Mouse (Mus musculus) mesoderm, embryonic 11.5 days (tissue): ENCODE measurements around the gene Atf7.

Source experiments
- DNase-seq: peaks from one replicate; pipeline ENCODE4 v3.0.0-alpha.2; 2012; ENCODE audit warnings: low read depth, low spot score

The Atf7 gene

GRCm38 (mm10) chr15:102499851-102500250 is 125.4 kb downstream of the Atf7 start:
- DNase-seq: no peak

- no peak for DNase-seq
These were observed 125.9 kb downstream of the Atf7 start for GRCm38 (mm10) chr15:102499370-102499769.

- DNase-seq: no peak
These were observed 126.9 kb downstream of the Atf7 start for GRCm38 (mm10) chr15:102498322-102498721.

DNA sequence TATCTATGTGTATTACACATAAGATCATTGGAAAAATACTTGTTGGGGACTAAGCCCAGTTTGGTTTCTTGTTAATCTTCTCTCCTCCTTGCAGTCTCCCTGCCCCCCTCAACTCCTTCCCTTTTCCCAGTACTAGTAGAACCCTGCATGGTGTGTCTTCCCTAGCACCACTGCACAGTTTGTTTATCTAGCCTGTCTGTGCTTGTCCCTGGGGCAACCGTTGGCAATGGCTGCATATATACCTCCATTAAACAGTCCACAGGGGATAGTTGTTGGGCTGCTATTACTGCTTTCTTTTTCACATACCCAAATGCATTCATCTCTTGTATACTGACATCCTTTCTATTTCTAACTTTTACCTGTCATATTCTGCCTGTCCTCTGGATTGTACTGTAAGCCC is 137.6 kb downstream of the Atf7 start:
- no peak for DNase-seq

DNA sequence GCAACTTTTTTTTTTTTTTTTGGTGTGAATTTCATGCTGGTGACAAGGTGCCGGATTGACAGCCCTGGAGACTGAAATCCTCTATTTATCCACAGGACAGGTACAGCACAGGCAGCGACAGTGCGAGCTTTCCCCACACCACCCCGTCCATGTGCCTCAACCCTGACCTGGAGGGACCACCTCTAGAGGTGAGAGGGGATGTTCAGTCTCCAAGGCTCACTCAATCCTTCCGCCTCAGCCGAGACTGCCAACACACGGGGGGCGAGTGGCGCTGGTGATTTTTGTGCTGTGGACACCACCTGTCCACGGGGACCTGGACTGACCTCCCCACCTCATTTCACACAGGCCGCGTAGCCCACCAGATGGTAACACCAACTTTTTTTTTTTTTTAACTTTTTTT is 139.4 kb downstream of the Atf7 start:
- DNase-seq: no peak

- DNase-seq: no peak
These were observed 142.1 kb downstream of the Atf7 start for GRCm38 (mm10) chr15:102483136-102483535.
